Mouse (Mus musculus) liver, postnatal 0 days (tissue): Measurements from ENCODE around the gene 2210011C24Rik. TPM values are rescaled to one million over a fixed set of nuclear protein-coding genes. Genes with fewer than 3 reads are reported as not detected.

ENCODE experiments used
- ATAC-seq: fragments of 200-750 bp; cut with Nextera tagmentation; 2 replicates; pipeline ENCODE4 v1.8.0; 2017; ENCODE audit warnings: mild to moderate bottlenecking, moderate library complexity
- DNase-seq: peaks from one replicate; pipeline ENCODE4 v3.0.0-alpha.2; 2016
- H3K27ac ChIP-seq: fragments of 300-500 bp; sonication (generic); 2 replicates; pipeline ENCODE4 v1.5.1; 2014; ENCODE audit warnings: antibody characterized with exemption, moderate library complexity, mild to moderate bottlenecking, low read depth
- H3K27me3 ChIP-seq: fragments of 300-500 bp; sonication (generic); 2 replicates; pipeline ENCODE4 v1.6.1; 2014; ENCODE audit warnings: low read length, control low read depth, mixed read lengths; ENCODE audit not compliant: insufficient read depth
- H3K36me3 ChIP-seq: fragments of 300-500 bp; sonication (generic); replicated peaks from 2 replicates; pipeline ENCODE4 v1.6.1; 2014; ENCODE audit warnings: mild to moderate bottlenecking, control low read depth, low read length, moderate library complexity, mixed read lengths; ENCODE audit not compliant: insufficient read depth
- H3K4me1 ChIP-seq: fragments of 300-500 bp; sonication (generic); 2 replicates; pipeline ENCODE4 v1.6.1; 2014; ENCODE audit warnings: antibody characterized with exemption, mild to moderate bottlenecking, control low read depth; ENCODE audit not compliant: insufficient read depth
- H3K4me2 ChIP-seq: fragments of 300-500 bp; sonication (generic); 2 replicates; pipeline ENCODE4 v1.6.1; 2014; ENCODE audit warnings: low read depth, mild to moderate bottlenecking, low read length, moderate library complexity, mixed read lengths
- H3K4me3 ChIP-seq: fragments of 300-500 bp; sonication (generic); 2 replicates; pipeline ENCODE4 v1.5.1; 2014; ENCODE audit warnings: low read depth, low read length
- H3K9ac ChIP-seq: fragments of 300-500 bp; sonication (generic); replicated peaks from 2 replicates; pipeline ENCODE4 v1.6.1; 2014; ENCODE audit warnings: mild to moderate bottlenecking, moderate library complexity
- H3K9me3 ChIP-seq: fragments of 300-500 bp; sonication (generic); 2 replicates; pipeline ENCODE4 v1.6.1; 2016; ENCODE audit warnings: mild to moderate bottlenecking, control low read depth, low read length, mixed read lengths
- CTCF ChIP-seq: sonication (generic); IDR thresholded peaks from 2 replicates; pipeline ENCODE4 v1.5.1; 2016; ENCODE audit warnings: antibody characterized with exemption, low read depth
- EP300 ChIP-seq: IDR thresholded peaks from 2 replicates; pipeline ENCODE4 v1.6.1; 2016; ENCODE audit warnings: antibody characterized with exemption, low read depth, mild to moderate bottlenecking
- WGBS: fragments of 180-500 bp; shearing (Covaris S2); extraction: QIAGEN DNeasy Blood & Tissue Kit; methylation state at CpG from one replicate; pipeline ENCODE4 v1.1.7; 2014; ENCODE audit not compliant: insufficient replicate concordance; 5-methylcytosine and 5-hydroxymethylcytosine counted together
- polyA plus RNA-seq: library from polyadenylated mRNA; unstranded; fragments of >200 nt; fragmentation: Nextera tagmentation; extraction: Ambion mirVana; gene quantifications from 2 replicates; pipeline ENCODE4 v1.2.1, GENCODE M21; 2015

2210011C24Rik gene
- polyA plus RNA-seq = 0.40 TPM in 1 of 2 replicates, not detected in the other

- no peak within 1 kb of the TSS for H3K27ac ChIP-seq
- peak; percentile 78 for ATAC-seq
- DNase-seq = peak; percentile 68
- H3K4me2 ChIP-seq = peak within 1 kb of the TSS; percentile 81
- H3K9me3 ChIP-seq = no peaks in the 10 kb centered on the region
- WGBS = 2% methylated on average over 42 of the region's 45 CpGs
- no peak within 1 kb of the TSS; the same call in none of the 2 replicates for H3K9ac ChIP-seq
- H3K36me3 ChIP-seq = no peaks in the 10 kb centered on the region
- peaks cover 44% of the 10 kb centered on the region for H3K27me3 ChIP-seq
- TF ChIP-seq EP300 (no peak), CTCF (no peak)
- H3K4me3 ChIP-seq = peak within 1 kb of the TSS; percentile 48
- H3K4me1 ChIP-seq = peaks cover 24% of the 10 kb centered on the region
Observed at GRCm38 (mm10) chr8:84011705-84012498, at the start of gene 2210011C24Rik. 2210011C24Rik (minus strand) TSS chr8:84012171.

GRCm38 (mm10) chr8:84060245-84060644 lies 48.3 kb upstream of the 2210011C24Rik start:
- Histone ChIP-seq H3K9ac (no peak overlapping the region), H3K4me3 (no peak overlapping the region), H3K9me3 (no peaks in the 10 kb centered on the region), H3K27ac (no peak overlapping the region), H3K4me1 (peaks cover 8% of the 10 kb centered on the region; the same call in 1 of the 2 replicates), H3K36me3 (no peaks in the 10 kb centered on the region), H3K27me3 (no peaks in the 10 kb centered on the region), H3K4me2 (no peak overlapping the region)
- no peak for DNase-seq
- 60% methylated on average over 2 of the region's 2 CpGs for WGBS
- TF ChIP-seq CTCF = no peak
- peak; percentile 68 for TF ChIP-seq EP300
- ATAC-seq = peak; percentile 50

GRCm38 (mm10) chr8:84059226-84059625 lies 47.3 kb upstream of the 2210011C24Rik start:
- TF ChIP-seq CTCF = peak; percentile 31; the same call in 1 of the 2 replicates
- no peak for TF ChIP-seq EP300
- ATAC-seq = no peak

GRCm38 (mm10) chr8:84057827-84058226 lies 45.9 kb upstream of the 2210011C24Rik start:
- Histone ChIP-seq H3K4me2 (no peak overlapping the region), H3K4me1 (peaks cover under 1% of the 10 kb centered on the region), H3K9me3 (no peaks in the 10 kb centered on the region), H3K27me3 (no peaks in the 10 kb centered on the region), H3K27ac (no peak overlapping the region), H3K4me3 (no peak overlapping the region), H3K36me3 (no peaks in the 10 kb centered on the region), H3K9ac (no peak overlapping the region)
- WGBS = 76% methylated on average over 1 of the region's 1 CpGs
- no peak for TF ChIP-seq CTCF
- TF ChIP-seq EP300 = no peak
- DNase-seq (no peak), ATAC-seq (no peak)

More at GRCm38 (mm10) chr8:84059226-84059625, 47.3 kb upstream of the 2210011C24Rik start:
- 77% methylated on average over 2 of the region's 2 CpGs for WGBS
- DNase-seq = no peak
- H3K4me2 ChIP-seq = no peak overlapping the region
- H3K27ac ChIP-seq = no peak overlapping the region
- H3K4me3 ChIP-seq = no peak overlapping the region
- H3K9ac ChIP-seq = no peak overlapping the region
- no peaks in the 10 kb centered on the region for H3K27me3 ChIP-seq
- peaks cover 7% of the 10 kb centered on the region; the same call in 1 of the 2 replicates for H3K4me1 ChIP-seq
- H3K9me3 ChIP-seq = no peaks in the 10 kb centered on the region
- no peaks in the 10 kb centered on the region for H3K36me3 ChIP-seq

GRCm38 (mm10) chr8:84053229-84053628 lies 41.3 kb upstream of the 2210011C24Rik start:
- Histone ChIP-seq H3K36me3 (no peaks in the 10 kb centered on the region), H3K4me2 (no peak overlapping the region), H3K27me3 (no peaks in the 10 kb centered on the region), H3K9ac (no peak overlapping the region), H3K27ac (no peak overlapping the region), H3K4me1 (peaks cover 5% of the 10 kb centered on the region), H3K4me3 (no peak overlapping the region), H3K9me3 (no peaks in the 10 kb centered on the region)
- no peak for TF ChIP-seq EP300
- TF ChIP-seq CTCF = no peak
- no peak for ATAC-seq
- no peak for DNase-seq
- WGBS = 86% methylated on average over 5 of the region's 5 CpGs

GRCm38 (mm10) chr8:84052746-84053145 lies 40.8 kb upstream of the 2210011C24Rik start:
- DNase-seq = peak; percentile 46
- no peaks in the 10 kb centered on the region for H3K27me3 ChIP-seq
- peak; percentile 67 for ATAC-seq

More at GRCm38 (mm10) chr8:84052746-84053145, 40.8 kb upstream of the 2210011C24Rik start:
- H3K4me3 ChIP-seq = no peak overlapping the region
- no peak overlapping the region for H3K9ac ChIP-seq
- H3K4me1 ChIP-seq = peaks cover 5% of the 10 kb centered on the region
- H3K36me3 ChIP-seq = no peaks in the 10 kb centered on the region
- TF ChIP-seq EP300 = peak; percentile 62
- peak; percentile 6; the same call in 1 of the 2 replicates for TF ChIP-seq CTCF
- 26% methylated on average over 3 of the region's 3 CpGs for WGBS
- H3K4me2 ChIP-seq = no peak overlapping the region
- no peak overlapping the region for H3K27ac ChIP-seq
- no peaks in the 10 kb centered on the region for H3K9me3 ChIP-seq
